ENCODE assay signal across 9 mouse cellular contexts in the genomic region with DNA sequence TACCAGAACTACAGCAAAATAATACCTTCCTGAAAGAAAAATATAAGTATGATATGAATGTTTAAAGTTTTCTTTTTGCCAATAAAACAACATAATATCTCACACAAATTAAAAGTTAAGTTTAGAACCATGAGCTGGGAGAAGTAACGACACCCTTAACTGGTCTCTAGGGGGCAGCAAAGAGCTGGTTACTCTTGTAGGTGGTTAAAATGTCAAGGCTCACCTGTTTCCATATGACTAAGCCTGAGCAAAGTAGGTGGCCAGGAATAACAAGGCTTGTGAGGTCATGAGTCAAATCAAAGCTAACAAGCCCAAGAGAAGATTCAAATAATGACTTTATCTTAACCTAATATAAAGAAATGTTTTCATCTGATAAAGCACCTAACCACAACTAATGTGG. TPM values are rescaled to one million over a fixed set of nuclear protein-coding genes. Genes with fewer than 3 reads are reported as not detected.
A peak's percentile ranks its signal among the peaks of the same experiment; 100 is the strongest.
DNase-seq lines count a peak whose midpoint lies in the region; ATAC-seq and TF ChIP-seq lines count a peak whose summit lies in the region.
"Had no signal": no experiment of that assay in that cellular context is flagged by ENCODE, and none has a peak within 500 bp of the region (broad histone marks: within the 10 kb centered on the region; RNA-seq: fewer than 3 reads in every experiment).

No protein-coding gene starts in this region.

- H3K4me1 ChIP-seq in midbrain, embryonic 14.5 days (ENCODE audit: control insufficient read depth, insufficient read depth, low read length) = no peaks in the 10 kb centered on the region
- no peaks in the 10 kb centered on the region for H3K4me1 ChIP-seq in midbrain, embryonic 13.5 days (replicated peaks)
- no peaks in the 10 kb centered on the region for H3K4me1 ChIP-seq in heart, postnatal 0 days (ENCODE audit: control insufficient read depth, insufficient read depth)
- H3K4me1 ChIP-seq: hindbrain, embryonic 15.5 days had no signal

- no peak overlapping the region for H3K4me3 ChIP-seq in midbrain, embryonic 14.5 days (replicated peaks; ENCODE audit: low read depth, low read length)
- no peak overlapping the region for H3K4me3 ChIP-seq in midbrain, embryonic 13.5 days (replicated peaks)
- H3K4me3 ChIP-seq in heart, postnatal 0 days (ENCODE audit: low read depth, low read length) = no peak overlapping the region
- H3K4me3 ChIP-seq: hindbrain, embryonic 15.5 days had no signal

- TF ChIP-seq CTCF in heart, postnatal 0 days (IDR thresholded peaks at IDR 0.05; ENCODE audit: low read depth) = peak; percentile 71

- no peak overlapping the region for H3K27ac ChIP-seq in midbrain, embryonic 14.5 days (replicated peaks; ENCODE audit: low read depth, low read length)
- no peak overlapping the region for H3K27ac ChIP-seq in midbrain, embryonic 13.5 days
- no peak overlapping the region for H3K27ac ChIP-seq in heart, postnatal 0 days (ENCODE audit: low read depth)
- H3K27ac ChIP-seq: hindbrain, embryonic 15.5 days had no signal

- intact Hi-C loops in left cerebral cortex, postnatal 14 days (cut with DNase I) = loop anchor here (2.0 to 10.0 kb wide), 3 partner anchors 130 to 386 kb away; no protein-coding TSS in a partner anchor

- no peak overlapping the region for H3K4me2 ChIP-seq in midbrain, embryonic 14.5 days (ENCODE audit: low read length)
- no peak overlapping the region for H3K4me2 ChIP-seq in midbrain, embryonic 13.5 days (replicated peaks)
- no peak overlapping the region for H3K4me2 ChIP-seq in heart, postnatal 0 days (ENCODE audit: low read depth, low read length)
- H3K4me2 ChIP-seq: hindbrain, embryonic 15.5 days had no signal

- no peak for TF ChIP-seq EP300 in heart, postnatal 0 days (IDR thresholded peaks at IDR 0.05; ENCODE audit: low read depth)

- no peak overlapping the region for H3K9ac ChIP-seq in midbrain, embryonic 14.5 days (replicated peaks; ENCODE audit: low read length)
- H3K9ac ChIP-seq in midbrain, embryonic 13.5 days (replicated peaks) = no peak overlapping the region
- no peak overlapping the region for H3K9ac ChIP-seq in heart, postnatal 0 days (replicated peaks; ENCODE audit: low read depth, low read length)
- H3K9ac ChIP-seq: hindbrain, embryonic 15.5 days had no signal

- no peak for ATAC-seq in midbrain, embryonic 14.5 days (ENCODE audit: low FRiP score, low TSS enrichment)
- no peak for ATAC-seq in midbrain, embryonic 13.5 days
- no peak for ATAC-seq in heart, postnatal 0 days (ENCODE audit: insufficient read depth, low read depth)
- ATAC-seq in erythroid progenitor cell, adult 5-6 weeks (replicated peaks; ENCODE audit: low FRiP score, poor library complexity, severe bottlenecking) = no peak

- no peaks in the 10 kb centered on the region for H3K9me3 ChIP-seq in midbrain, embryonic 14.5 days (ENCODE audit: control insufficient read depth, low read length)
- no peaks in the 10 kb centered on the region for H3K9me3 ChIP-seq in midbrain, embryonic 13.5 days
- H3K9me3 ChIP-seq in heart, postnatal 0 days (replicated peaks; ENCODE audit: control insufficient read depth, low read length) = no peaks in the 10 kb centered on the region
- H3K9me3 ChIP-seq: hindbrain, embryonic 15.5 days had no signal

- 0% methylated on average over 1 of the region's 1 CpGs for WGBS in midbrain, embryonic 14.5 days
- 3% methylated on average over 1 of the region's 1 CpGs for WGBS in midbrain, embryonic 13.5 days
- 0% methylated on average over 1 of the region's 1 CpGs for WGBS in heart, postnatal 0 days

- no peaks in the 10 kb centered on the region for H3K36me3 ChIP-seq in midbrain, embryonic 14.5 days (ENCODE audit: control insufficient read depth, insufficient read depth, low read length)
- no peaks in the 10 kb centered on the region for H3K36me3 ChIP-seq in midbrain, embryonic 13.5 days
- no peaks in the 10 kb centered on the region for H3K36me3 ChIP-seq in heart, postnatal 0 days (replicated peaks; ENCODE audit: control insufficient read depth, insufficient read depth, low read length)
- H3K36me3 ChIP-seq: hindbrain, embryonic 15.5 days had no signal

- 0 out of 2 replicates have a peak, but pooled peaks cover 3% of the 10 kb centered on the region for H3K27me3 ChIP-seq in midbrain, embryonic 14.5 days (ENCODE audit: control insufficient read depth, insufficient read depth, low read length)
- peaks cover 5% of the 10 kb centered on the region; the same call in 1 of the 2 replicates for H3K27me3 ChIP-seq in midbrain, embryonic 13.5 days
- no peaks in the 10 kb centered on the region for H3K27me3 ChIP-seq in heart, postnatal 0 days (ENCODE audit: control insufficient read depth, insufficient read depth, low read length)
- H3K27me3 ChIP-seq: hindbrain, embryonic 15.5 days had no signal

- DNase-seq in midbrain, embryonic 14.5 days = peak; percentile 86
- peak; percentile 81 for DNase-seq in NIH3T3 (ENCODE audit: low read depth)
- peak; percentile 46 for DNase-seq in cerebellum, adult 9-10 months
- peak; percentile 69 for DNase-seq in heart, postnatal 0 days (ENCODE audit: low spot score)
- DNase-seq in left cerebral cortex, postnatal 14 days (ENCODE audit: low spot score in 2 of 2) = peak; percentile 60 to 78
- peak; percentile 14 for DNase-seq in right cerebral cortex, postnatal 25 days

RNA-seq across cellular contexts. Expression of gene 4921504E06Rik, which starts 24.9 kb away (rescaled TPM):
- 0.12 and 0.24 TPM in 2 replicates for polyA plus RNA-seq in midbrain, embryonic 14.5 days (2014; fragmentation: Nextera tagmentation; extraction: Ambion mirVana)
- 0.13 TPM in 1 of 2 replicates, not detected in the other for polyA plus RNA-seq in midbrain, embryonic 13.5 days (2015; fragmentation: Nextera tagmentation; extraction: Ambion mirVana)
- total RNA-seq in heart, postnatal 0 days (2014; rRNA removed; ENCODE audit: low replicate concordance) = not detected in 2 replicates
- polyA plus RNA-seq in heart, postnatal 0 days (2015; fragmentation: Nextera tagmentation; extraction: Ambion mirVana) = 0.07 TPM in 1 of 2 replicates, not detected in the other
- total RNA-seq in left cerebral cortex, postnatal 14 days (2021) = not detected
- not detected in 2 replicates for total RNA-seq in erythroid progenitor cell, adult 5-6 weeks (2015; ENCODE audit: low replicate concordance)
- total RNA-seq in erythroid progenitor cell, adult 5-6 weeks (2017; ENCODE audit: low replicate concordance) = not detected in 2 replicates

Comparison
In these comparisons a context has a peak if more than half of its experiments do, and no peak if none do; other contexts are left out.
1. DNase-seq: peak in every context shown above with its lines; median percentile 86 in midbrain, embryonic 14.5 days; 81 in NIH3T3; 69 in heart, postnatal 0 days; 69 in left cerebral cortex, postnatal 14 days; 46 in cerebellum, adult 9-10 months; 14 in right cerebral cortex, postnatal 25 days.